Comparison of ENCODE assay signal across 33 mouse cellular contexts in the genomic region with DNA sequence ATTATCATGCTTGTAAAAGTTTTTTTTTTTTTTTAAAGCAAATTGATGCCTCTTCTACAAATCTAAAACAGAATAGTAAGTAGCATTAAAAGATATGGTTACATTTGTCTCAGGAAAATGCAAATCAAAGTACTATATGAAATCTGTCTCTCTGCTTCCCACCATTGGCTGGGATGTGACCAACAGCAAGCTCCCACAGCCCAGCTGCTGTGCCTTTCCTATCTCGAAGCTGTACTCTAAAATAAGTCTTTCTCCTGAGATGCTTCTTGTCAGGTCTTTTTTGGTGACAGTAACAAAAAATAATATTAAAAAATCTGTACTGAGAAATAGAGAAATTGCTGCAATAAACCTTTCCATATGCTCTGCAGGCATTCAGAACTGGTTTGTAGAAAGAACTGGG.
A peak's percentile ranks its signal among the peaks of the same experiment; 100 is the strongest.
DNase-seq lines count a peak whose midpoint lies in the region; ATAC-seq and TF ChIP-seq lines count a peak whose summit lies in the region.
"Had no signal": no experiment of that assay in that cellular context is flagged by ENCODE, and none has a peak within 500 bp of the region (broad histone marks: within the 10 kb centered on the region; RNA-seq: fewer than 3 reads in every experiment).

No protein-coding gene starts in this region.

- no peaks in the 10 kb centered on the region for H3K4me1 ChIP-seq in kidney, embryonic 14.5 days (ENCODE audit: control insufficient read depth, insufficient read depth, low read length)
- H3K4me1 ChIP-seq: embryonic facial prominence, embryonic 12.5 days; hindbrain, embryonic 10.5 days; hindbrain, embryonic 15.5 days; liver, embryonic 12.5 days; megakaryocyte, embryonic 14.5 days; midbrain, embryonic 13.5 days; neural tube, embryonic 13.5 days had no signal

- no peak overlapping the region for H3K4me3 ChIP-seq in left cerebral cortex, adult 2 months
- H3K4me3 ChIP-seq in kidney, embryonic 14.5 days (ENCODE audit: low read length) = no peak overlapping the region
- H3K4me3 ChIP-seq: embryonic facial prominence, embryonic 12.5 days; hindbrain, embryonic 10.5 days; hindbrain, embryonic 15.5 days; liver, embryonic 12.5 days; megakaryocyte, embryonic 14.5 days; midbrain, embryonic 13.5 days; neural tube, embryonic 13.5 days had no signal

- H3K9me3 ChIP-seq in kidney, embryonic 14.5 days (ENCODE audit: control insufficient read depth, low read length) = no peaks in the 10 kb centered on the region
- H3K9me3 ChIP-seq: embryonic facial prominence, embryonic 12.5 days; hindbrain, embryonic 10.5 days; hindbrain, embryonic 15.5 days; liver, embryonic 12.5 days; megakaryocyte, embryonic 14.5 days; midbrain, embryonic 13.5 days; neural tube, embryonic 13.5 days had no signal

- no peaks in the 10 kb centered on the region for H3K36me3 ChIP-seq in kidney, embryonic 14.5 days (ENCODE audit: control insufficient read depth, insufficient read depth, low read length)
- H3K36me3 ChIP-seq: embryonic facial prominence, embryonic 12.5 days; hindbrain, embryonic 10.5 days; hindbrain, embryonic 15.5 days; liver, embryonic 12.5 days; midbrain, embryonic 13.5 days; neural tube, embryonic 13.5 days had no signal

- no peak overlapping the region for H3K4me2 ChIP-seq in kidney, embryonic 14.5 days (replicated peaks; ENCODE audit: low read depth, low read length)
- H3K4me2 ChIP-seq: embryonic facial prominence, embryonic 12.5 days; hindbrain, embryonic 15.5 days; liver, embryonic 12.5 days; midbrain, embryonic 13.5 days; neural tube, embryonic 13.5 days had no signal

- no peak for ATAC-seq in kidney, embryonic 14.5 days (ENCODE audit: low FRiP score, low TSS enrichment)
- ATAC-seq: CD4-positive, CD25-positive, alpha-beta regulatory T cell, adult 4 months; forebrain, embryonic 14.5 days; inflammation-experienced regulatory T-cells, adult 6 months; liver, embryonic 12.5 days; liver, postnatal 0 days; lung, postnatal 0 days; midbrain, embryonic 13.5 days had no signal

- intact Hi-C loops in left cerebral cortex, adult 2 months (cut with DNase I) = loop anchor here (1.0 to 10.0 kb wide), 2 partner anchors 155 to 189 kb away; no protein-coding TSS in a partner anchor

- DNase-seq in right cerebral cortex, adult 18-20 months = peak; percentile 56
- DNase-seq in right cerebral cortex, postnatal 4 days = no peak
- DNase-seq in left cerebral cortex, adult 2 months (ENCODE audit: extremely low spot score in 1 of 2, low spot score in 2 of 2) = peak in 1 of 2 experiments; percentile 13
- DNase-seq in right cerebral cortex, adult 2 months (ENCODE audit: low spot score in 2 of 2) = peak; percentile 11 to 31
- peak; percentile 67 for DNase-seq in telencephalon, adult 2 months (ENCODE audit: low read depth, low spot score)
- DNase-seq in ovary, adult 18-20 months (ENCODE audit: low spot score) = no peak
- no peak for DNase-seq in gastrocnemius, adult 18-20 months (ENCODE audit: low spot score)
- DNase-seq: adrenal gland, postnatal 36 days; cerebellum, adult 8-10 months; cerebellum, postnatal 36 days; gastrocnemius, postnatal 14 days; heart, postnatal 14 days; kidney, adult 18-20 months; kidney, postnatal 4 days; layer of hippocampus, adult 9-11 months; liver, postnatal 0 days; lung, postnatal 4 days; spleen, adult 18-20 months; thymus, adult 18-20 months; thymus, postnatal 36 days had no signal

- H3K9ac ChIP-seq in kidney, embryonic 14.5 days (ENCODE audit: low read depth, low read length) = no peak overlapping the region
- H3K9ac ChIP-seq: embryonic facial prominence, embryonic 12.5 days; hindbrain, embryonic 15.5 days; liver, embryonic 12.5 days; liver, postnatal 0 days; midbrain, embryonic 13.5 days; neural tube, embryonic 13.5 days had no signal

- no peak for TF ChIP-seq CTCF in left cerebral cortex, adult 2 months (IDR thresholded peaks at IDR 0.05)

- 78% methylated on average over 1 of the region's 1 CpGs for WGBS in kidney, embryonic 14.5 days

- peak overlapping the region; percentile 40; the same call in 1 of the 2 replicates for H3K27ac ChIP-seq in left cerebral cortex, adult 2 months
- no peak overlapping the region for H3K27ac ChIP-seq in kidney, embryonic 14.5 days (ENCODE audit: low read depth, low read length)
- H3K27ac ChIP-seq: embryonic facial prominence, embryonic 12.5 days; hindbrain, embryonic 10.5 days; hindbrain, embryonic 15.5 days; kidney, postnatal 0 days; liver, embryonic 12.5 days; midbrain, embryonic 13.5 days; neural tube, embryonic 13.5 days had no signal

- H3K27me3 ChIP-seq in kidney, embryonic 14.5 days (ENCODE audit: control insufficient read depth, insufficient read depth, low read length) = no peaks in the 10 kb centered on the region
- H3K27me3 ChIP-seq: embryonic facial prominence, embryonic 12.5 days; hindbrain, embryonic 15.5 days; liver, embryonic 12.5 days; megakaryocyte, embryonic 14.5 days; midbrain, embryonic 13.5 days; neural tube, embryonic 13.5 days had no signal

Comparison
In these comparisons a context has a peak if more than half of its experiments do, and no peak if none do; other contexts are left out.
1. DNase-seq: peak in right cerebral cortex, adult 18-20 months (single experiment), right cerebral cortex, adult 2 months (2 of 2) and telencephalon, adult 2 months (single experiment); none in right cerebral cortex, postnatal 4 days (single experiment), ovary, adult 18-20 months (single experiment) and gastrocnemius, adult 18-20 months (single experiment).